Mouse (Mus musculus): Measurements from ENCODE around the gene Rtn3.
"Not testable (repeated sequence)": the region's sequence is repeated elsewhere in the genome, so short reads cannot be mapped to it uniquely, and the experiment has no call there.

The Rtn3 gene

DNA sequence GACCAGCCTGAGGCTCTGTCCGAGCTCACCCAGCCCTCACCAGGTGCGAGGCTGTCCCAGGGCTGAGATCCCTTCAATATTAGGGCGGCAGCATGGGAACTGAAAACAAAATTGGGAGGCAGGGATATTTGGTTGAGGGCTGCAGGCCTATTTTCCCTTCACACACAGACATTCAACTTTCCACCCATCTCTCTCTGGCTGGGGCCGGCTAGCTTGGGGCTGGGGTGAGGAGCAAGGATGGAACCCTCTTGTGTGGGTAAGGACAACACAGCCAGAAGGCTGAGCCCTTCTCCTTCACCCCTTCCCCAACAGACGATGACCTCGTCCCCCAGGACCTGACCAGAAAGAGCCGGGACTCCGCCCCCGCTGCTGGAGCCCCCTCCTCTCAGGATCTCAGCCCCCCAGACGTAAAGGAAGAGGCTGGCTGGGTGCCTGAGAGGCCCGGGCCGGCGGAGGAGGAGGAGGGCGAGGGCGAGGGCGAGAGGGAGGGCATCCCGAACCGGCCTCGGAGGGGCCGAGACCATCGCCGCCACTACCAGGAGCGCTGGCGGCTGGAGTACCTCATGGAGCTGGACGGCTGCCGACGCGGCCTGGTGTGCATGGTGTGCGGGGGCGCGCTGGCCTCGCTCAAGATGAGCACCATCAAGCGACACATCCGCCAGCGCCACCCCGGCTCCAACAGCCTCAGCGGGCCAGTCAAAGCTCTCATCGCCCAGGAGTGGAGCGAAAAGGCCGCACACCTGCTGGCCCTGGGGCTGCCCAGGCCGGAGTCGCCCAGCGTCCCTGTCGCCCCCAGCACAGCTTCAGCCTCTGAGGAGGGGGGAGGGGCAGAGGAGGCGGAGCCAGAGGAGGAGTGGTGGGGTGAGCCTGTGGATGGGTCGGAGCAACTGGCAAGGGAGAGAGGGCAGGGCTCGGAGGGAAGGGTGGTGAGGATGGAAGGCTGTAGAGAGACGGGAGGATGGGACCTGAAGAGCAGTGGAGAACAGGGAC is 61.2 kb downstream of the Rtn3 start:
- DNase-seq, result peak; percentile 63

DNA sequence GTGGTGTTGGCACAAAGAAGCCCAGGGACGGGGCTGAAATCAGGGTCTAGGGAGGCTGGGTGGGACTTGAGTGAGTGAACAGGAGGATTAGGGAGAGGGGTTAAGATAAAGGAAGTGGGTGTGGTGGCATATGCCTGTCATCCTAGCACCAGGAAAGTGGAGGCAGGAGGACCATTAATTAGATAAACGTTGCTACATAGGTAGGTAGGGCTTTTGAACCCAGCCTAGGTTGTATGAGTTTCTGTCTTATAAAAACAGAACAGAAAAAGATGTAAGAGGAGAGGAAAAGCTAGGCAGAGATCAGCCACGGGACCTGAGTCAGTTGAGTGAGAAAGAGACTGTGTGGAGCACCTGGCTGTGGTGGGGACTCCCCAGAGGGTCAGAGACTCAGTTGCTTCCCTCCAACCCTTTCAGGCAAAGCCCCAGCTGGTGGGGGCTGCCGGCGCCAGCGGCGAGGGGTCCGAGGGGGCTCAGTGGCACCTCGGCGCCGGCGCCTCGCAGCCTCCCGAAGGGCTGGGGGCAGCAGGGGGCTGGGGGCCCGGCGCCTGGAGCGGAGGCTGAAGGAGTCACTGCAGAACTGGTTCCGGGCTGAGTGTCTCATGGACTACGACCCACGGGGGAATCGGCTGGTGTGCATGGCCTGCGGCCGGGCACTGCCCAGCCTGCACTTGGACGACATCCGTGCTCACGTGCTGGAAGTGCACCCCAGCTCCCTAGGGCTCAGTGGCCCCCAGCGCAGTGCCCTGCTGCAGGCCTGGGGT is 62.1 kb downstream of the Rtn3 start:
- no peak for DNase-seq

DNA sequence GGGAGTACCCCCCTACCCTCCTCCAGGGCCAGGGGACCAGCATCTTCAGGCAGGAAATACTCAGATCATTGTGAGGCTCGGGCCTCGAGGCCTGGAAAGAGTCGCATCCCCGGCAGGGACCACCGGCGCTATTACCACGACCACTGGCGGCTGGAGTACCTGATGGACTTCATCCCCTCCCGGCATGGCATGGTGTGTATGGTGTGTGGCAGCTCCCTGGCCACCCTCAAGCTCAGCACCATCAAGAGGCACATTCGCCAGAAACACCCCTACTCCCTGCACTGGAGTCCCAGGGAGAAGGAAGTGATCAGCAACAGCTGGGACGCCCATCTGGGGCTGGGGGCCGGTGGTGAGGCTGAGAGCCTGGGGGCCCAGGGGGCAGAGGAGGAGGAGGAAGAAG is 63.0 kb downstream of the Rtn3 start:
- no peak for DNase-seq

DNA sequence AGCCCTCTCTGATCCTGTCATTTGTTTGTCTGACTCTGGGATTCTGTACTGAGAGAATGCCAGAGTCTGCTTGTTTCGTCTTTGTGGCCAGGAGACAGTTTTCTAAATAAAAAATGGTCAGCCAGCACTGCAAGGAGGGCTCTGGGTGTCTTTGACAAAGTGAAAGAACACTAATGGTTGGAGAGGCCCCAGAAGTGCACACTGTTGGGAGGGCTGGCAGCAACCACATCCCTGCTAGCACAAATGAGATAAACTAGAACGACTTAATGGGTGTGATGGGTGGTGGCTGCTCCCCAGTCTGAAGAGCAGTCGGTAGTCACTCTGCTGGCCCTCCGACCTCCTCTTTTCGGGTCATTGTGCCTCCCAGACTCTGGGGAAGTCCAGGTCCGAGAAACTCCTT is 63.9 kb downstream of the Rtn3 start:
- no peak for DNase-seq

DNA sequence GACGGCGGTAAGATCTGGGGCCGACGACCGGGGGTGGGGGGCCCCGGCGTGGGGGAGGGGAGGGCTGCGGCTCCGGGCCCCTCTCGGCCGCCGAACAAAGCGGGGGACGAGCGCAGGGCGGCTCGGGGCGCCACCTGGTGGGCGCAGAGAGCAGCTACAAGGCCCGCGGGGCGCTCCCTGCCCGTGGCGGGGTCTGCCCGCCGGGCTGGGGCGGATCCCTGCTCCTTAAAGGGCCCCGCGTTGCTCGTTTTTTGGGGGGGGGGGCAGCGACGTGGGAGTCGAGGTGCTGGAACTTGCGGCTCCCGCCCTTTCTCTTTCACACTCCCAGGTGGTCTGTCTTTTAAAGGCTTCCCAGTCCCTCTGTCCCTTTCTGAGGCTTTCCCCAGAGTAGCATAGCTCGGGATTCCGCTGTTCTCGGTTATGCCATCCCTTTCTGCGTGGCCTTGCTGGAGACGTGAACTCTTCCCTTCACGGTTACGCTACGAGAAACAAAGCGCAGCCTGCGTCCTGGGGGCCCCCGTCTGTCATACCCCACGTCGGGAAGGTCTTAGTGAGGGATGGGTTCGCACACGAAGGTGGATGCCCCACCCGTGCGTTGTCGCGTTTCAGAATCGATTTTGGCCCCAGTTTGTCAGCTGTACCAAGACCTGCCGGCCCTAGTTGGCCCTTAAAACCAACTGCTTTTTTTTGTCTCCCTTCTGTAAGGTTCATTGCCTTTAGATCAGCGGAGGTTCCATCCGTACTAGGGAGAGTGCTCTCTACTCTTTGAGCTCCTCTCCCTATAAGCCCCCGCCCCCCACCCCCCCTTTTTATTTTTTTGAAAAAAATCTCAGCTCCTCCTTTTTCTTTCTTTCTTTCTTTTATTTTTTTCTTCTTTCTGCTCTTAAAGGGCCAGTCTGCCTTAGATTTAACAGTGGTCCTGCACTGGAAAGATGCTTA is 64.9 kb downstream of the Rtn3 start:
- peak; percentile 87 for DNase-seq

DNA sequence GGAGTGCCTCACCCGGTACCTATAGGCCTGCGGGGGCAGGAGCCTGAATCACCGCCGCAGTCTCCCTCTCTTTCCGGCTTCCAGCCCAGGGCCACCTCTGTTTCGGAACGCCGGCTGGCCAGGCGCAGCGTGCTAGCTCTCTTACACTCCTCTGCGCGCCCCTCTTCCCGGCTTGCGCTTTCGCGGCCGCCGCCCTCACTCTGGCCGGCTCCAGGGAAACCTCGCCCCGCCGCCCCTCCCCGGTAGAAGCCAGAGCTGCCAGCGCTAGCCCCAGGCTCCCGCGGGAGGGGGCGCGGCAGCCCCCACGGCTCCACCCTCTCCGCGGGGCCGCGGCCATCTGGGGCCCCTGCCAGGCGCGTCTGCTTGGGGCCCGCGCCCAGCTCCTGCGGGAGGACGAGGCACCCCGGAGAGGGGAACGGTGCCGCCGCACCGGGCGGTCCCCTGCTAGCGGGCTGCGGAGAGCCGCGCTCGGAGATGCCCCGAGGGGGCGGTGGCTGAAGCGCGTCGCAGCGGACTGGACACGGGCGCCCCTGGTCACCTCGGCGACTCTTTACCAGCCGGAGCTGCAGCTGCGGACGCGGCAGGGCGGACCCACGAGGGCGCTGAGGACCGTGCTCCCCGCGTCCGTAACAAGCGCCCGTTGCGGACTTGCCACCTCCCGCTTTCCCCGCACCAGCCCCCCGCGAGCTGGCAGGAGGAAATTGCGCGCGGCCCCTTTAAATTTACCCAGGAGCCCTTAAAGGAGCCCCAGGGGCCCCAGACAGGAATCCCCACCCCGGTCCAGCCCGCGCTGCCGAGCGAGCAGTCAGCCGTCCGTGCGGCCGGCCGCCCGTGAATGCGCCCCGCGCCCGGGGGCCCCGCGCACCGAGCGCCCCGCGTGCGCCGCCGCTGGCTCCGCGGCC is 66.0 kb downstream of the Rtn3 start, which contains the start of gene 2700081O15Rik:
Gene 2700081O15Rik (plus strand): TSS at position 792 of the 902 bp plus-strand sequence.
- DNase-seq, result peak; percentile 80

DNA sequence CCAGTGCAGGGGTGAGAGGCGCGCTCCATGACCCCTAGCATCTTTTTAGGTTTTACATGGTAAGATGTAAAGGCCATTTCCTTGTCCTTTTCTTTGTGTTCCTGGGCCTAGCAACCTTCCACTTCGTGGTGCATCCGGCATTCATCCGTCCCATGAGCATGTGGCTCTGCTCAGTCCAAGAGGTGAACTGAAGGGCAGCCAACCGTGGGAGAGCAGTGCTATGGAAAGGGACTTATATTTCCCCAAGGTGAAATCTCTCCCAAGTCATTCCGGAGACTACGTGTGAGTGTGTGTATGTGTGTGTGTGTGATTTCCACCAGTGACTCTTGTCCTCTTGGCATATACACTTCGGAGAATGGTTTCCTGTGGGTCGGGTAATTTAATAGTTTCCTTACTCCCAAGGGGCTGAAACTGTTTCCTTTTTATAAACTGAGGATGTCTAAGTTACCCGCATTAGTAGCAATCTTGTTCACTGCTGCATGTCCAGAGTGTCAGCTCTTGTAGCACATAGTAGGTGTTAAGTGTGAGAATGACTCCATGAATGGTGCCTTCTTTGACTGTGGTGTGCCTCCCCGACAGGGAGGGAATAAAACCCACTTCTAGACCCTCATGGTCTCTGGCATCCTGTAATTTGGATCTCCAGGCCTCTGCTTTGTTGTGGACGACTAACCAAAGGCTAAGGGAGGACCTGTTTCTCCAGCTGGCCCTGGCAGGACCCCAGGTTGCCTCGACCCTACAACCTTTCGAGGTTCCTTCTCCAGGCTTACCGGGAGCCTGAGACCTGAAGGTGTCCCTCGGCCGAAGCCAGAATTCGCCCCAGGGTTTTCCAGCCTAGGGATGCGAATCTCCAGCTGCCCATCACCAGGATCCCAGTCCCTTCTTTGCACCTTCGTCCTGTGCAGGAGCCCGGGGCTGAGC is 66.9 kb downstream of the Rtn3 start:
- no peak for DNase-seq

DNA sequence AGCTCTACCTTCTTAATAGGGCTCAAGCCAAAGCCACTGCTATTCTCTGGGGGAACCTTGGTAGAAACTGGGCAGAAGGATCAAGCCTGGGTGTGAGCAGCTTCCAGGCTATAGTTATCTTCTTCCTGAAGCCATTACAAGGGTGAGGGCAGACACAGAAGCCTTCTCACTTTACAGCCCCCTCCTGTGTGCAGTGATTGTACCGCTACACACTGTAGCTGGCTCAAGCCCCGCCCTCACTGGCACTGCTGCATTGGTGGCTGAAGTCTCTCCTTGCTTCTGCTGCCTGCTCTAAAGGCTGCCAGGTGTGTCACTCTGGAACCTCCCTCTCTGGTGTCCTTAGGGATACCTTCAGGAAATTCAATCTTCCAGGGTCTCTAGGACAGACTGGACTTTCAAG is 70.7 kb downstream of the Rtn3 start:
- DNase-seq, result no peak

DNA sequence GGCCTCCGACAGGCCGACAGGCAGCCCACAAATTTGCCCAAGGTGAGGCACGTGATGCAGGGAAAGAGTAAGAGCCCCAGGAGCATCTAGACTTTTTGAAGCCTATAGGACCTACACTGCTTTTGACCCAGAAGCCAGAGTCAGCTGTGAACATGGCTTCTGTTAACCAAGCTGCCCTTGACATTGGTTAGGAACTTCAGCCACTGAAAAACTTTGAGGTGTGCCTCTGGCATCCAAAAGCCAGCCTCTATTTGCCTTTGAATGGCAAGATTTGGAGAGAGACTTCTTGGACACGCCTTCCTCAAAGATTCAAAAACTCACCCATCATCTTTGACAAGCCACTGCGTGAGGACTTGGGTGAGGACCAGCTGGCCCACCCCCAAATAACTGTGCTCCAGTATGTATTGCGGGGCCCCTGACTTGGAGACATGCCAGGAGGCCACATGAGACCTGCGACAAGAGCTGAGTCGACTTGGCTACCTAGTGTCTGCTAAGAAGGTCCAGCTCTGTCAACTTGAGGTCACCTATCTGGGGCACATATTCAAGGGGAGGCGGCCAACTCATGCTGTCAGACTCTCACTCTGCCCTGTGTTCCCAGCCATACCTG is 78.4 kb downstream of the Rtn3 start:
- no peak for DNase-seq

DNA sequence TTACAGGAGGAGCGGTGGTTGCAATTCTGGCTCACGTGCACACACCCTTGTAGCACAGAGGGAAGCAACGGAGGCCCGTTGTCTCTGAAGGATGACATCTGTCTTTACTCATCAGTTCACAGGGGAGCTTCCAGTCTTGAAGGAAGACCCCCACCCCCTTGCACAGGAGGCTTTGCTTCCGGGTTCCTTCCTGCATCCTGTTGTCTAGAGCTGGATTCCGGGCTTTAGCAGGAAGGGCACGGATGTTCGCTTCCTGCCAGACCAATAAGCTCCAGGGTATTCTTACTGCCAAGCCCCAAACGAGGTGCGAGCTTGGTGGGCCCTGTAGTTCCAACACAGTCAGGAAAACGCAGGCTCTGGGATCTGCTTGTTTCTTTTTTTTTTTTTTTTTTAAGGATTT is 82.4 kb downstream of the Rtn3 start:
- DNase-seq, result peak; percentile 42

DNA sequence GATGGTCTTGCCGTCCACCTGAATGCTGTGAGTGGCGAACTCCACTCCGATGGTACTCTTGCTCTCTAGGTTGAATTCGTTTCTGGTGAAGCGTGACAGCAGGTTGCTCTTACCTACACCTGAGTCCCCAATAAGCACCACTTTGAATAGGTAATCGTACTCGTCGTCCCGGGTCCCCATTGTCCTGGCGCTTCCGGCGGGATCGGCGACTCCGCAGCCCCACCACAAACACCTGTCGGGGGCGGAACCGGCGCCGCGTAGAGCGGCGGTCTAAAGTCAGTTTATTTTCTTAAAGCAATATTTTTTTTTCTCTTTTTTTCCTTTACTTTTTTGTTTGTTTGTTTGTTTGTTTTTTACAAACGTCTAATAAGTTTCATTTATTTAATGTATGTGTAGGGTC is 84.2 kb downstream of the Rtn3 start:
- DNase-seq, result not testable (repeated sequence)

DNA sequence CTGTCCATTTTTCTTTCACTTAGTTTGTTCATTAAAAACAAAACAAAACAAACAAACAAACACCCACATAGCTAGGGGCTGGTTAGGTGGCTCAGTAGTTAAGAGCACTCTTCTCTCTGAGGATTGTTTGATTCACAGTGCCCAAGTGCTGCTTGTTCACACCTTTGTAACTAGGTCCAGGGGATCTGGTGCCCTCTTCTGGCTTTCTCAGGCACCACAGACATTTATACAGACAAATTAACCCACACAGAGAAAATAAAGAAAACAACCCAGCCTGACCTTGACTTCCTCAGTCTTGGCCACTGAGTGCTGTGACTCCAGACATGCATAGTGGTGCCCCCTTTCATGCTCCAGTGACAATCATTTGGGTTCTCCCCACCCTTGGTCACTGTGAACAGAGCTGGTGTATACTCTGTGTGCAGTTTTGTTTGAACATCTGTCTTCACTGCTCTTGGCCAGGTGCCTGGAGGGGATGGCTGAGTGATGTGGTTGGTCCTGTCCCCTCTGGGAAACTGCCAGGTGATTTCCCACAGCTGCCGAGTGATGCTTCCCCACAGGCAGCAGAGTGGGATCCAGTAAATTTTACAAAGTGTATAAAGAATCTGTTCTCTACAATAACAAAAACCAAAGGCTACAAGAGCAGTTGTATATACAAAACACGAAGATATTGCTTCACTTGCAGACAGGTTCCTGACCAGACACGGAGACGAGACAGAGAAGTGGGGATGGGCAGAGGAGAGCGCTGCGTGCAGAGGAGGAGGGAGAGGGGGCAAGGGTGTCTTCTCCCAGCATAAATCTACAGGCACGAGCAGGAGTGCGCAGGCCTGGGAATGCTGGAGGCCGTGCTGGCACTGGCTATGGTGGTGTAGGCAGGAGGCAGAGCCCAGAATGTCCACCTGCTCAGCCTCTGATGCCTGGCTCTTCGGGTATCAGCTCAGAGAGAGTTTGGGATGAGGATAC is 85.9 kb downstream of the Rtn3 start:
- peak; percentile 45 for DNase-seq

DNA sequence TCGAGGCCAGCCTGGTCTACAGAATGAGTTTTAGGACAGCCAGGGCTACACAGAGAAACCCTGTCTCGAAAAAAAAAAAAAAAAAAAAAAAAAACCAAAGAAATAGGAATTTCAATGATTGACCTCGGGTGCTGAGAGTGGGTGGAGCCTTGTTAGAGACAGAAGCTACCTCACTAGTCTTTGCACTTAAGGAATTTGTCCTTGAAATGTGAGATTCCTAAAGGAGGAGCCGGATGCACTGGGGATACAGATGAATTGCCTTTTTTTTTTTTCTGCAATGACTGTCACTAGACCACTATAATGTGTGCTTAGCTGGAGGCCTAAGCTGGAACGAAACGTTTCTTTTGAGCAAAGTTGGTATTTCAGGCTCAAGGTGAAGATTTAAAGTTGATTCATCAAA is 94.6 kb downstream of the Rtn3 start:
- no peak for DNase-seq

DNA sequence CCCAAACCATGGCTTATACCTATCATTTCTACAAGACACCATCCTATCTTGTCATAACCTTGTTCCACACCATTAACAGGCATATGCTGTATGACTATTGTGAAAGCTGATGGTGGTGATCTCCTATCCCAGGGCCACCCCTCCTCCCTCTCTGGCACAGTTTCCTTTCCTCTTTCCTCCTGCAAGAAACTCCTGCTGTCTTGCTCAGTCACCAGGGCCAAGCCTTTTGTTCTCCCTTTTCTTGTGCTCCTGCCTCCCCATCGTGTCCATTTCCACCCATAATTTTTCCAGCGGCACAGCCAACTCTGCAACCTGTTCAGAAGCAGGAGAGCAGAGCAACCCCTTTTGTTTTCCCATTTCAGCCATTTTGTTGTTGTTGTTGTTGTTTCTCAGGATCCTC is 97.0 kb downstream of the Rtn3 start:
- DNase-seq, result no peak

DNA sequence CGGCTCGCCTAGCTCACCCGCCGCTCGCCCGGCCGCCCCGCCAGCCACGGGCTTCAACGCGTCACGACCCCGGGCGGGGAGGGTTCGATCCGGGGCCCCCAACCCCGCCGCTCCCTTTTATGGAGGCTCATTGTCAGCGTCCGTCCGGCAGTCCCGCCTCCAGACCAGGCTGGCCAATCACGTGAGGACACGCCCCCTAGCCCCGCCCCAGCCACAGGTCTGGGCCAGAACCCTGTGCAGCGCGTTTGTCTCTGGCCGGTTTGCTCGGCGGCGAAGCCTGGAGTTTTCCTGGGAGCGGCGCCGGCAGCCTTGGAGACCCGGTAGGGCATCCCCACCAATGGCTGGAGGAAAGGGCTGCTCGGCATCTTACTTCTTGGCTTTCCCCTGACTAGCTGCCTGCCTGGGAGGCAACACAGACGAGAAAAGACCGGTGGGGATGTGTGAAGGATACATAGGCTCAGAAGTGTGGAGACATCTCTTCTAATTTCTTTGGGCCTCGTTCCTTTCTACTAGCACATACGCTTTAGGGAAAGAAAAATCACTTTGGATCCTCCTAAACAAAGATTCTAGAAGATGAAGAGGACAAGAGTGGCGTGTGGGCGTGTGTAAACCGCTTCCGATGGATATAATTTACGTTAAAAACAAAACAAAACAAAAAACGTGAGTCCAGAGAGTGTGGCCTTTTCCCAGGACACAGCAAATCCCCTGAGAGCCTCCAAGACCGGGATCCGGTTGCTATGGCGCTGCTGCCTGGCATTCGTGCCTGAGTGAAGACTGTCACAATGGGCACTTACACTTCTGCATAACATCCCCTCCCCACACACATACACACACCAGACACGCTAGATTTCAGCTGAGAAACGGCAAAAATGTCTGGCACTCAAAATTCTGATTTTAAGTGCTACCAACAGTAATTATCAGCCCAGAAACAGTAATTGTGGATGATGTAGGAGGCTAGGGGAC is 99.9 kb downstream of the Rtn3 start, which contains the start of gene Spindoc:
Gene Spindoc (minus strand): TSS at position 92 of the 963 bp plus-strand sequence.
- DNase-seq, result peak; percentile 99

DNA sequence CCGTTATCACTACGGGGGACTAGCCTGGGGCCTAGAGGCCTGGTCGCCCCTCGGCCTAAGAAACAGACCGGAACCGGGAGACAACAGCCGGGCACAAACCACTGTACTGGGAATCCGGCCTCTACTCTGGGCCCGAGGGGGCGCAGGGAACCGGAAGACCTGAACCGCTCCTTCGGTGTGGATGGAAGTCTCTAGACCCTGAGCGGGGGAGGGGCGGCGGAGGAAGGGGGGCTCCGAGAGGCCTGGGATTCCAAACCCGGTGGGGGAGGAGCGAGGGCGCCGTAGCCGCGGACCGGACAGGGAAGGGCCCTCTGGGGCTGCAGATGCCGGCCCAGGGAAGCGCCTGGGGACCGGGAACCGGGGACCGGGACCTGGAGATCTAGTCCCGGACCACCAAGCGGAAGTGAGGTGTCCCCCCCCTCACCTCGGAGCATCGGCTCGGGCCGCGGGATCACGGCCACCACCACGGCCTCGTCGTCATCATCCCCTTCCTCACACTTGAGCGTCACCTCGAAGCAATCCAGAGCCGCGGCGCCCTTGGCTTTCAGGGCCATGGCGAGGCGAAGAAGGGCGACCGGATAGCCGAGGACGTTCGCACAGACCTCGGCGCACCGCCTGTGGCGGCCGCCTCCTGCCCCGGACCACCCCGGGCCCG is 100.7 kb downstream of the Rtn3 start:
- peak; percentile 69 for DNase-seq

DNA sequence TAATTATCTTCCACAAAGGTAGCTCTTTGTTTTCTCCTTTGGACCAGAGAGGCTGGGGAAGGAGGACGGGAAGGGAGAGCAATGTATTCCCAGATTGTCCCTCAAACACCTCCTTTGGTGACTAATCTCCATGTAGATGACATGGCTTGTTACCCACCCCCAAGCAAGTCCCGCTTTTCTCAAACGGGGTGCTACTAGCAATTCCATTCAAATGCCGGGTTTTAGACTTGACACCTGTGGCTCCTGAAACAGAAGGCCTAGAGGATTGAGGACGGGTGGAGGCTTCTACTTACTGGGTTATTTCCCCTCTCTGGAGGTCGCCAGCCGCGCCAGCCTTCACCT is 101.2 kb downstream of the Rtn3 start:
- no peak for DNase-seq
